Mouse (Mus musculus) lung, postnatal 25 days (tissue): ENCODE measurements around the gene Tcirg1.

Source experiments
- DNase-seq: peaks from one replicate; pipeline ENCODE4 v3.0.0; 2022; ENCODE audit warnings: low spot score

The Tcirg1 gene

GRCm38 (mm10) chr19:3906795-3907786 lies at the start of gene Tcirg1:
Gene Tcirg1, minus strand, starts transcription at chr19:3907133.
- DNase-seq, result peak; percentile 84

- no peak for DNase-seq
Measured at GRCm38 (mm10) chr19:3955804-3956203, 48.9 kb upstream of the Tcirg1 start.

GRCm38 (mm10) chr19:3955033-3955432 lies 48.1 kb upstream of the Tcirg1 start:
- DNase-seq, result no peak

- no peak for DNase-seq
Measured at GRCm38 (mm10) chr19:3952099-3952498, 45.2 kb upstream of the Tcirg1 start.

- no peak for DNase-seq
Measured at GRCm38 (mm10) chr19:3951461-3951860, 44.5 kb upstream of the Tcirg1 start.

- no peak for DNase-seq
Measured at GRCm38 (mm10) chr19:3950331-3950730, 43.4 kb upstream of the Tcirg1 start.

GRCm38 (mm10) chr19:3948546-3948945 lies 41.6 kb upstream of the Tcirg1 start:
- DNase-seq, result no peak

GRCm38 (mm10) chr19:3947813-3948212 lies 40.9 kb upstream of the Tcirg1 start:
- DNase-seq, result no peak

- DNase-seq, result peak; percentile 78
Measured at GRCm38 (mm10) chr19:3946715-3947114, 39.8 kb upstream of the Tcirg1 start.

GRCm38 (mm10) chr19:3945872-3946564 lies 39.1 kb upstream of the Tcirg1 start:
- DNase-seq, result no peak

- DNase-seq, result peak; percentile 77
Measured at GRCm38 (mm10) chr19:3942986-3943735, 36.2 kb upstream of the Tcirg1 start.

- DNase-seq, result no peak
Measured at GRCm38 (mm10) chr19:3942315-3942714, 35.4 kb upstream of the Tcirg1 start.

GRCm38 (mm10) chr19:3935896-3936850 lies 29.2 kb upstream of the Tcirg1 start:
- DNase-seq, result peak; percentile 81

GRCm38 (mm10) chr19:3935032-3935895 lies 28.3 kb upstream of the Tcirg1 start, which contains the start of gene Unc93b1:
Gene Unc93b1, plus strand, starts transcription at chr19:3935186.
- peak; percentile 87 for DNase-seq

GRCm38 (mm10) chr19:3931716-3932115 lies 24.8 kb upstream of the Tcirg1 start:
- DNase-seq, result no peak

- no peak for DNase-seq
Measured at GRCm38 (mm10) chr19:3930262-3931057, 23.5 kb upstream of the Tcirg1 start.

- peak; percentile 94 for DNase-seq
Measured at GRCm38 (mm10) chr19:3929211-3929941, 22.4 kb upstream of the Tcirg1 start, which contains the start of gene Aldh3b1. Gene Aldh3b1, minus strand, starts transcription at chr19:3929808.

GRCm38 (mm10) chr19:3928779-3929178 lies 21.8 kb upstream of the Tcirg1 start:
- DNase-seq, result no peak
